Mouse (Mus musculus) liver, embryonic 18 days (tissue): Measurements from ENCODE around the gene Vmn2r102. TPM values are rescaled to one million over a fixed set of nuclear protein-coding genes. Genes with fewer than 3 reads are reported as not detected.

Experiments
- polyA plus RNA-seq: library from polyadenylated mRNA; depleted of rRNA; stranded (reverse); fragments of >200 nt; gene quantifications from 2 replicates; pipeline ENCODE4 v1.2.3, GENCODE M21; 2012; rRNA removed

Vmn2r102 gene
- polyA plus RNA-seq: not detected in 2 replicates

DNA sequence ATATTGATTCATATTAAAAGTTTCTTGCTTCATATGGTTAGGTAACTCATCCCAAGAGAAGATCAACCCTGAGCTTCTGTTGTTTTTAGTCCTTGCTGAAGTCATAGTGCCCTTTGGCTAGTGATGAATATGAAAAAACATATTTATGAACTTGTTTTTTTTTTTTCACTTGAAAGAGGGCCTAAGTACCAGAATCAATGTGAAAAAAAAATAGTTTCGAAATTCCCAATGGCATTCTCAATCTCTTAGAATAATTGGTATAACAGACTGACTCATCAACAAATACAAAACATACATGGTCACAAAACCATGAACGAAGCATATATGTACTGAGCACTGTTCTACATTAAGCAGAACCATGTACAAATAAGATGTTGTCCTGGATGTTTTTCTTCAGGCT, at the start of gene Vmn2r102:
Gene Vmn2r102 (plus strand): TSS at position 301 of the 400 bp plus-strand sequence.

Other genes starting within 250 kb of the Vmn2r102 start
- gene Vmn2r100, start 155.6 kb upstream of the Vmn2r102 start, polyA plus RNA-seq: not detected in 2 replicates
- gene Vmn2r101, start 83.1 kb upstream of the Vmn2r102 start, polyA plus RNA-seq: not detected in 2 replicates
- gene Vmn2r103, start 113.0 kb downstream of the Vmn2r102 start, polyA plus RNA-seq: not detected in 2 replicates